Mouse (Mus musculus): ENCODE measurements at regions not wholly inside any gene's neighbourhood (a gene's known extent, or its start where the extent isn't known, plus 50 kb on each side); places are given as distances from the start of the nearest gene placed in this dataset.
"Not testable (repeated sequence)": the region's sequence is repeated elsewhere in the genome, so short reads cannot be mapped to it uniquely, and the experiment has no call there.

DNA sequence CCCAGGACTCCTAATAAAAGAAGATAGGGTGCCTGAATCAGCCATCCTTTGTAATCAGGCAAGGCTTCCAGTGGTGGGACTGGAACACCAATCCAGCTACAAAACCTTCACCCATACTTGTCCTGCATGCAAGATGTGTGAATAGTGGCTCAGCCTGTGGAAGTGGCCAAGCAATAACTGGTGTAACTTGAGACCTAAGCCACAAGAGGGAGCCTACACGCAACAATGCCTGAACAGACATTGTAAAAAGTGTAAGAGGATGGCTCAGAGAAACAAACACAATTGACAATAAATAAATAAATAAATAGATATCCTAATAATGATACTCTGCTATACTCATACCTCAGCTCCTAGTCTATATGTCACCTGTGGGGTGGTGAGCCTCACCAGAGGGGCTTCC is 781.5 kb upstream of the Cdh20 start:
- intact Hi-C loops (cut with DNase I), result no loop called here

GRCm38 (mm10) chr1:104002906-104003305 is 765.4 kb upstream of the Cdh20 start:
- DNase-seq; intact Hi-C loops (cut with DNase I): not testable (repeated sequence)

More for the DNA sequence above, 781.5 kb upstream of the Cdh20 start:
- DNase-seq, result peak; percentile 13 to 16

DNA sequence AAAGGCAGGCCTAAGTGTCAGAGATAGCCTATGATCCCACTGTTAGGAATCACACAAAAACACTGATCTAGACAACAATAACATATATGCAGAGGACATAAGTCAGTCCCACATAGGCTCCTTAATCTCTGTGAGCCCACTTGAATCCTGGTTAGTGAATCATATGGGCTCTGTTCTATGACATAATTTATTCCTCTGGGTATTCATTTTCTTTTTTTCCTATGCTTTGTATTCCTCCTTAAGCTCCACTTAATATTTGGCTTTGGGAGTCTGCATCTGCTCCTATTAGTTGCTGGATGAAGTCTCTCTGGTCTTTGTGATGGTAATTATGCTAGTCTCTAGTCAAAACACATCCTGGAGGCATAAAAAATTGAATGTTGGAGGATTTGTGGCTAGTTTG is 738.7 kb upstream of the Cdh20 start:
- DNase-seq, result no peak
- intact Hi-C loops (cut with DNase I), result no loop called here

- intact Hi-C loops (cut with DNase I), result no loop called here
- no peak for DNase-seq
Measured at GRCm38 (mm10) chr1:104048440-104048839, 719.9 kb upstream of the Cdh20 start.

DNA sequence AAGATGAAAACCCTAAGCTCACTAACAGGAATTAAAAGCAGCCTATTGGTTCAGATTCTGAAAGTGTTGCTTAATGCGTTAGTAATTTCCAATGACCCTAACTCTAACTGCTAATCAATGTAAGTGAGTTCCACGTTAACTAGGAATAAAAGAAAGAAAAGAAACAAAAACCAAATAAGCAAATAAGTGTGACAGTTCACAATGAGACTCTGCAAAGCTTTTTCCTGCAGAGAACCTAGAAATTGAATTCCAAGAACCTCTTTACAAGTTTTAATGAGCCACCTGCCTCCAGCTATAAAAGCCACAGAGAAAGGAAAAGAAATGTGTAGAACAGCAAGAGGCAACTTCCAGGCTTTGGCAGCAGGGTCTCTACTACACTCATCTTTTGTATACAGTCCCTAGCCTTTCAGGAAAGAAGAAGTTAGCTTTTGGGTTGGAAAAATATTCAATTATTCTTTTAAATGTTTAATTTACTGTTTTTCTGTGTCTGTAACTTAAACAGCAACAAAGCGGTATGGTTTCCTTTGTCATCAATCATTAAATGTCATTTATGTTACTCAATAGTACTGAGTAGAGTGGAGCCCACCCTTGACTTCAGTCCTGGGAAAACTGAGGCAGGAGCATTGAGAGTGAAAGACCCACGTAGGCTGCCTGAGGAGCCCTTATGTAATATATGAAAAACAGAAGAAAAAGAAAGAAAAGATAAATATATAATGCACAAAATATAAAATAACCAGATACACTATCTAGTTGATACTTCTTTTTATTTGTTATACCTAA is 719.0 kb upstream of the Cdh20 start:
- no peak for DNase-seq
- intact Hi-C loops (cut with DNase I), result no loop called here
